Mouse (Mus musculus) gastrocnemius, postnatal 25 days (tissue): ENCODE data around the gene Pomt1. TPM values are rescaled to one million over a fixed set of nuclear protein-coding genes. Genes with fewer than 3 reads are reported as not detected.
A peak's percentile ranks its signal among the peaks of the same experiment; 100 is the strongest.

Source experiments
- DNase-seq: peaks from one replicate; pipeline ENCODE4 v3.0.0; 2022
- long read RNA-seq, 2 experiments: library from polyadenylated mRNA; stranded (forward); transcript quantifications; one replicate each; pipeline ENCODE4 v2.0.0; 2021
- total RNA-seq, 2 experiments: library from RNA; stranded (reverse); gene quantifications; 1 replicate in 1 of 2; 2 replicates in 1 of 2; pipeline ENCODE4 v1.2.3; 2021

The Pomt1 gene
- 10 to 100 TPM; 13.7 to 14.7 TPM for total RNA-seq
- long read RNA-seq, experiment 1, partial matches to known transcripts: 2 of 4 reads
- long read RNA-seq, experiment 1, other reads (novel, unspliced or antisense): 2 of 4 reads
- long read RNA-seq, experiment 2, partial matches to known transcripts: 1 of 6 reads
- long read RNA-seq, experiment 2, other reads (novel, unspliced or antisense): 2 of 6 reads

GRCm38 (mm10) chr2:32235886-32236759, at the start of gene Pomt1:
TSS of gene Pomt1 (plus strand) at chr2:32236590.
- DNase-seq: peak; percentile 87

- no peak for DNase-seq
Observed at GRCm38 (mm10) chr2:32187019-32187551, 49.3 kb upstream of the Pomt1 start.

- peak; percentile 70 for DNase-seq
Observed at GRCm38 (mm10) chr2:32187649-32188048, 48.7 kb upstream of the Pomt1 start.

GRCm38 (mm10) chr2:32189060-32189681, 47.2 kb upstream of the Pomt1 start:
- no peak for DNase-seq

GRCm38 (mm10) chr2:32190620-32191019, 45.8 kb upstream of the Pomt1 start:
- DNase-seq: no peak

GRCm38 (mm10) chr2:32191872-32192507, 44.4 kb upstream of the Pomt1 start:
- DNase-seq: no peak

GRCm38 (mm10) chr2:32198977-32199376, 37.4 kb upstream of the Pomt1 start:
- no peak for DNase-seq

- no peak for DNase-seq
Observed at GRCm38 (mm10) chr2:32200033-32200432, 36.4 kb upstream of the Pomt1 start.

GRCm38 (mm10) chr2:32200712-32201111, 35.7 kb upstream of the Pomt1 start:
- no peak for DNase-seq

GRCm38 (mm10) chr2:32201527-32201926, 34.9 kb upstream of the Pomt1 start:
- no peak for DNase-seq

GRCm38 (mm10) chr2:32203853-32204252, 32.5 kb upstream of the Pomt1 start:
- DNase-seq: no peak

- DNase-seq: no peak
Observed at GRCm38 (mm10) chr2:32207682-32208081, 28.7 kb upstream of the Pomt1 start.

- no peak for DNase-seq
Observed at GRCm38 (mm10) chr2:32211689-32212088, 24.7 kb upstream of the Pomt1 start.

GRCm38 (mm10) chr2:32213000-32213399, 23.4 kb upstream of the Pomt1 start:
- DNase-seq: no peak

GRCm38 (mm10) chr2:32215576-32215975, 20.8 kb upstream of the Pomt1 start:
- DNase-seq: no peak

GRCm38 (mm10) chr2:32216506-32216905, 19.9 kb upstream of the Pomt1 start:
- no peak for DNase-seq

GRCm38 (mm10) chr2:32217656-32218055, 18.7 kb upstream of the Pomt1 start:
- no peak for DNase-seq

GRCm38 (mm10) chr2:32218113-32218512, 18.3 kb upstream of the Pomt1 start:
- no peak for DNase-seq

GRCm38 (mm10) chr2:32218541-32219334, 17.7 kb upstream of the Pomt1 start:
- DNase-seq: no peak

- no peak for DNase-seq
Observed at GRCm38 (mm10) chr2:32219501-32219900, 16.9 kb upstream of the Pomt1 start.

GRCm38 (mm10) chr2:32220021-32220420, 16.4 kb upstream of the Pomt1 start:
- DNase-seq: peak; percentile 50

- no peak for DNase-seq
Observed at GRCm38 (mm10) chr2:32220969-32221368, 15.4 kb upstream of the Pomt1 start.
